Mouse (Mus musculus) T-cell, adult 2 months (primary cell): Measurements from ENCODE around the gene Ube2o.

ENCODE experiments used
- DNase-seq: peaks from one replicate; pipeline ENCODE4 v3.0.0; 2022; ENCODE audit warnings: low spot score

The Ube2o gene

DNA sequence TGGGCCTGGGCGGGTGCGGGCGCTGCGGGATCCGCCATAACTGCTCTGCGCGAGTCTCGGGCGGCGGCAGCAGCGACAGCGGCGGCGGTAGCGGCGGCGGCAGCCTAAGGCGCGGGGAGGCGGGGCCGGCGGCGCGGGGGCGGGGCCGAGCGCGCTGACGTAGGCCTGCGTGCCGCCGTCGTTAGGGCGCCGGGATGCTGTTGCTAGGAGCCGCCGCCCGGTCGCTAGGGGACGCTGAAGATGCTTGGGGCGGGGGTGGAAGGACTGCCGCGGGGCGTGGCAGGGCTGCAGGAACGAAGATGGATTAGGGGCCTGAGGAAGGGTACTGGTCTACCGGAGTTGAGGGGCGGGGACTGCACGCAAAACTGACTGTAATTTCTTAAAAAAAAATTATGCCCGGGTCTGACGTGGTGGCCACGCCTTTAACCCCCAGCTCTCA, at the start of gene Ube2o:
Gene Ube2o (minus strand): TSS at position 72 of the 439 bp plus-strand sequence.
- peak; percentile 89 for DNase-seq

DNA sequence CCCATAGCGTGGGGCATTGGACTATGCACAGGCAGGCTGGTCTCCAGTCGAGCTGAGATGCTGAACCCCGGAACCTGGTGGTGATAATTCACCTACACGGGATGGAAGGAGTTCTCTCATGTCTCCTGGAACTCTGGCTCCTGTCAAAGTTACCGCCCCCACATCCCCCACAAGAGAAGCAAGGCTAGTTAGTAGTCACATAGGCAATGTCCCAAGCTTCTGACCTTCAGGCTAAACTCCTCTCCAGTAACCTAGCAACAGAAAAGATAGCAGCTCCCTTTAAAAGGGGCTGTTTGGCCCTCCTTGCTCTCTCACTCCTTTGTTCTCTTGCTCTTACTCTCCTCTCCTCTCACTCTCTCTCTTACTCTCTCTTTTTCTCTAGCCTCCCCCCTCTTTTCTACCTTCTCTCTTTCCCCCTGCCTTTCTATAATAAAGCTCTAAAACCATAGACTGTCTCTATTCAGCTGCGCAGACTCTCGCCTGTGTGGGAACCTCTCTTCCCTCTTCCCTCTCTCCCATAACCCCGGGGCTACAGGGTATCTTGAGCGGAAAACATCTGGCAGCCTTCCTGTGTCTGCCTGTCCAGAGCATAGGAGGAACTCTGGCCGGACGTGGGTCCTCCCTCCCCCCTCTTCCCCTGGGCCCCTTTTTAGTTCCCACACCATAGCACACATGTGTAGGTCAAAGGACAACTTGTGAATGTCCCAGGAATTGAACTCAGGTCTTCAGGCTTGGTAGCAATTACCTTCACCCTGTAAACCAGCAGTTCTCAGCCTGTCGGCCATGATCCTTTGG, 49.1 kb upstream of the Ube2o start:
- DNase-seq: no peak

DNA sequence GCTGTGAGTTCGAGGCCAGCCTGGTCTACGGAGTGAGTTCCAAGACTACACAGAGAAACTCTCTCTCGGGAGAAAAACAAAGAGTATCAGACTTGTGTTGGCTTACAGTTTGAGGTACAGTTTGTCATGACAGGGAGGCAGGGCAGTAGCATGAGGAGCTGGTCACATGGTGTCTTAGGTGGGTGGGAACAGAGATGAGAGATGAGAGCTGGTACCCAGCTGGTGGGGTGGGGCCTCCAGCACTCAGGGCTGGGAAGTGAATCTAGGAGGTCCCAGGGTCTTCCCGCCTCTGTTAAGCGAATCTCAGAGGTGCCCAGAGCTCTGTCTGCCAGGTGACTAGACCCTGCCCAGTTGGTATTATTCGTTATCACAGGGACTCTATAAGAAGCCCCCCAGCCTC, 48.2 kb upstream of the Ube2o start:
- no peak for DNase-seq

DNA sequence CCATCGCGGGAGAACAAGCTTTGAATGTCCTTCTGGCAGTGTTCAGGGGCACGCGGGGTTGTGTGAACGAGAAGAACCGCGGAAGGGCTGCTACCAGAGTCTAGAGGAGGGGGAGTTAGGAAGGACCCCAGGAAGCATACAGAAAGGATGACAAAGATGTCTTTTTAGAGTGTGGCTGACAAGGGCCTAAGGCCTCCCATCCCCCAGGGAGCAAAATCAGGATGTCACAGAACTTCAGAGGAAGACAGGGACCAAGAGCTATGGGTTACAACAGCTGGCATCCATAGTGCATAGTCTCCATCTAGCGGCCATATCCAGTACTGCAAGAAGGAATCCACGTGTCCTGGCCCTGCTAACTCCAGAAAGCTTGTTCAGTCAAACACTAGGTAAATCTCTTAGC, 47.5 kb upstream of the Ube2o start:
- peak; percentile 79 for DNase-seq

DNA sequence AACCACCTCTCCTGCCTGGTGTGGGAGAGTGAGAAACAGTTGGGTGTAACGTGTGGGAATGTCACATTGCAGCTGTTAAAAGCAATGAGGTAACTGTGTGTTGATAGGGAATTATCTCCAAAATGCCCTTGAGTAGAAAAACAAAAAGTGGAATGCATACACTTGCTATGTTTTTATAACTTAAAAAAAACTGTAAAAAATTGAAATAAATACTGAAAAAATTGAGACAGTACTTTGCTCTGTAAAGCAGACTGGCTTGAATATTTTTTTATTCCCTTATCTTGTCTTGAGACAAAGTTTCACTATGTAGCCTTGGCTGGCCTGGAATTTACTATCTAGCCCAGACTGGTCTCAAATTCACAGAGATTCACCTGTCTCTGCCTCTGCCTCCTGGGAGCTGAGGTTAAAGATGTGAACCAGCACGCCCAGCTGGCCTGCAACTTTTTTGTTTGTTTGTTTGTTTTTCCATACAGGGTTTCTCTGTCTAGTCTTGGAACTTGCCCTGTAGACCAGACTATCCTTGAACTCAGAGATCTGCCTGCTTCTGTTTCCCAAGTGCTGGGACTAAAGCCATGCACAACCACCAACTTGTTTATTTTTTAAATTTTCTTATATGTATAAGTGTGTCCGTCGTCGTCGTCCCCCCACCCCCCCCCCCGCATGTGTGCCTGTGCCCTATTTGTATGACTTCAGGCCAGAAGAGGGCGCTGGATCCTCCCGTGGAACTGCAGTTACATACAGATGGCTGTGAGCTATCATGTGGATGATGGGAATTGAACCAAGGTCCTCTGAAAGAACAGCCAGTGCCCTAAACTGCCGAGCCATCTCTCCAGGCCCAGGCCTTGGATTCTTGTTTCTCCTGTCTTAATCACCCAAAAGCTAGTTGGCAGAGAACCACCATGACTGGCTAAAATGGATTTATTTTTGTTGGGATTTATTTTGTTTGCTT, 46.1 kb upstream of the Ube2o start:
- DNase-seq: peak; percentile 32

DNA sequence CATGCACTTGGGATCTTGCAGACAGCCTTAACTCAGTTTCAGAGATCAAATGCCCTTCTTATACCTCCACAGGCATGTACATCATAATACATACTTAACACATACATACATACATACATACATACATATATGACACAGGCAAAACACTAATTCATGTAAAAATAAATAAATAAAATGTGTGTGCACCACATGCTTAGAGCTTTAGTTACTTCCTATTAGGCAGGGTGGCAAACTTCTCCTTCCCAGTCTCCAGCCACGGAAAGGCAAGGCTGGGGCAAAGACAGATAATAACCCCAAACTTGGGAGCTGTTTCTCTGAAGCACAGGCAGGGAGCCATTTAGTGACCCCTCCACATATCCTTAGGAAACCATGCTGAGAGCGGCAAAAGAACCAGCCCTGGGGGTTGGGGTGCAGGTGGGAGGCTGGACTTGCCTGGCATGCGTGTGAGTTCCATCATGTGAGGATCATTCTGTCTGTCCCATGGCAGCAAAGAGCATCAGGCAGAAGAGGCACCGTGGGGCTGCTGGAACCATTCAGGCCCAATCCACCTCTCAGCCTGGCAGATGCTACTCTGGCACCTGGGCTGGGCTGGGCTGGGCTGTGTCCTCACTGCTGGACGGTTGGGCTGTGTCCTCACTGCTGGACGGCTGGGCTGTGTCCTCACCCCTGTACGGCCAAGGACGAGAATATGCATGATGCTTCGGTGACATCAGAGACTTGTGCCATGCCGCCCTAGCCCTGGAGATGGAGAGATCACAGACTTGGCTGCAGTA, 45.2 kb upstream of the Ube2o start, which contains the start of gene Rhbdf2:
Gene Rhbdf2 (minus strand): TSS at position 721 of the 773 bp plus-strand sequence.
- DNase-seq: no peak

DNA sequence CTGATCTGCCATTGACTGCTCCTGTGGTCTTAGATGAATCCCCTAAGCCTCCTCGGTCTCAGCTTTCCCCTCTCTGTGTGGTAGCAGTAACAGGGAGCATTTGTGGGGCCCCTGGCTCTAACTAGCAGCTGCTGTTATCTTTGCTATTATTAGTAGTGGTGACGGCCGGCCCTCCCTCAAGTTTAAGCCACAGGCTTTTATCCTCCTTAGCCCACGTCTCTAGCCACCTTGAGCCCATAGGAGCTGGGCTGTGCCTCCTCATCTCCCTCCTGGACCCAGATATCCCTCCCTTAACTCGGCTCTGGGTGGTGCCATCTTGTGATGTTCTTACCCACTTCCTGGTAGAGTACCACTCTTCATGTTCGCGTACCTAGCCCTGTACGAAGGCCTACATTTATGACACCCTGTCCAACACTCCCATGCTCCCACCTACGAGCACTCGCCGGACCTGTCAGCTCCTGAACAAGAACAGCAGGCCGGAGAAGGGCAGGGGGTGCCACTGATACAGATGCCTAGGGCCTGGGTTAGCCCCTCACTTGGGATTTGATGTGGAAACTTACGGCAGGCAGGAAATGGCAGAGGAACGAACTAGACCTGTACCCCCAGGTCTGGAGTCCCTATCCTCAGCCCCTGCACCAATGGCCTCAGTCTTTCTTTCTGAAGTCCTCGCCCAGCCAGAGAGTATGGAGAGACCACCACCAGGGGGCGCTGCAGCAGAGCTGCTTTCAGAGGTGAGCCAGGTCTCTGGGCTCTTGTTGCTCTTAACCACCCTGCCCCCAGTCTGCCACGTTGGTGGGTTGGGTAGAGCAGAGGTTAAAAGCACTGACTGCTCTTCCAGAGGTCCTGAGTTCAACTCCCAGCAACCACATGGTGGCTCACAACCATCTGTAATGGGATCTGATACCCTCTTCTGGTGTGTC, 44.1 kb upstream of the Ube2o start:
- DNase-seq: peak; percentile 73

DNA sequence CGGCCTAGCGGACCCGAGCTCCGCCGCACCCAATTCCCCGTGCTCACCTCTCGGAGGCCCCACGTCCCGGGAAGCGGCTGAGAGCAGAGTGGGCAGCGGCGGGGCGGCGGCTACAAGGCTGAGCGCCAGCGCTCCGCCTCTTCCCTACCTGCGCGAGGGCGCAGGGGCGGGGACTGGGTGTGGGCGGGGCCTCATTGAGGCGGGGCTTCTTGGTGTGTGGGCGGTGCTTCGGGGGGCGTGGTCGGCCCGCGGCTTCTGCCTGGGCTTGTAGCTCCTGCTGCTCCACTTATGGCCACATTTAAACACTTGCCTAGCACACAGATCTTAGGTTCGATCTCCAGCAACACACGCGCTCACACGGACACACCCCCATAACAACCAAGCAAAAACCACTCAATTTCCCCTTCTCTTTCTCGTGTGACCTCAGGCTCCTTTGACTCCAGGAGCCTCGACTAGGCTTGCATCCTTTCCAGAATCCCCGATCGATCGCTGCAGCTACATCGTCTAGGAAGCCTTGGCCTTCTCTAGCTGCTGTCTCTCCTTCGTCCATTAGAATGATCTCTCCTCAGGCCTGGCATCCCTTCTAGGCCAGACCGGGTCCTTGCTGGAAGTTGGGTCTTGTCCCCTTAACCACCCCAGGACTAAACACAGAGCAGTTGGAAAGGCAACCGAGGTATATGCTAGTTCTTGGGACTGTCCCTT, 43.0 kb upstream of the Ube2o start:
- DNase-seq: peak; percentile 87

DNA sequence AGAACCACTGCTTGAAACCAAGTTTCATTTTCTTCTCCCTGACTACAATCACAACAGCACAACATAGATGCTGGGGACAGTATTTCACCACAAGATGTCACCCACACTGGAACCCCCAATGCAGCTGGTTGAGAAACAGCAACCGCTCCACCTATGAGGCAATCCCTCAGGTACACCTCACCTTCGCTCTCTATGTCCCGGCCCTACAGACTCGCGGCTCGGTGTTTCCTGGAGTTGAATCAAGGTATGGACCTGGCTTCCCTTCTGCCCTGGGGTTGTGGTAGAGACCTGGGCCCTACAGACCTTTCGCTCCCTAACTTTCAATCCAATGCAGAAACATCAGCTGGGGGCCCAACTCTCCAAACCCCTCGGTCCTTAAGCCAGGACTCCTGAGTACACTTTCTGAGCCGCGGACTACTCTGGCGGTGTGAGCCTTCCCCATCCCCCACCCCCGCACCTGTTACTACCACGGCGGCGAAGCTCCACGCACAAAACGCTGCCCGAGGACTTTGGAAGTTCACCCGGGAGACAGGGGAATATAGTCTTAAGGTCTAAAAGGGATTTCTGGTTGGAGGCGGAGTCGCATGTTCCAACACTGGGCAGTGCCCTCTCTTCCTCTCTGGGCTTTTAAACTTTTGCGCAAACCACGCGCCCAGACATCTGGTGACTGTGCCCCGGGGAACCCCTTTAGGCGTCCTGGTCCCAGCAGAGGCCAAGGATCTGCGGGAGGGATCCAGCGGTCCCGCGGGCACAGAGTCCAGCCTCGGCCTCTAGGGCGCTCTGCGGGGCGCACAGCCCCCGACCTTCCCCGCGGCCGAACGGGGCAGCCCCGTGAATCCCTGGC, 42.3 kb upstream of the Ube2o start:
- peak; percentile 16 for DNase-seq

DNA sequence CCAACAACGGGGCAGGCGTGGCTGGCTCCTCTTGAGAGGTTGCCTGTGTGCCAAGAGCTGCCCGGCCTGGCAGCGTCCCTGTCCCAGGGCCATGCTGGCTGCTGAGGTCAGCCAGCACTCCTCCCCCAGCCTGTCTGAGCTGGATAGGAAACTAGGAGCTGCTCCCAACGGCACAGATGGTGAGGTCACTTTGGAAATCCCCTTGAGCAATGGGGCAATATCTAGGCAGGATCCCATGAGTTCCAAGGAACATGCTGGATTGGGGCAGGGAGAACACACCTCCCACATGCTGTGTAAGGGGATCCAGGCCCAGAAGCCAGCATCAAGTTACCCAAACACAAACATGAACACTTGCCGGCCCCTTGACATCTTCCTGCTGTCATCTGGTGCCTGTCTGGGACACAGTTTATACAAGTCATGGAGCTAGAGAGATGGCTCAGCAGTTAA, 40.0 kb upstream of the Ube2o start:
- no peak for DNase-seq

DNA sequence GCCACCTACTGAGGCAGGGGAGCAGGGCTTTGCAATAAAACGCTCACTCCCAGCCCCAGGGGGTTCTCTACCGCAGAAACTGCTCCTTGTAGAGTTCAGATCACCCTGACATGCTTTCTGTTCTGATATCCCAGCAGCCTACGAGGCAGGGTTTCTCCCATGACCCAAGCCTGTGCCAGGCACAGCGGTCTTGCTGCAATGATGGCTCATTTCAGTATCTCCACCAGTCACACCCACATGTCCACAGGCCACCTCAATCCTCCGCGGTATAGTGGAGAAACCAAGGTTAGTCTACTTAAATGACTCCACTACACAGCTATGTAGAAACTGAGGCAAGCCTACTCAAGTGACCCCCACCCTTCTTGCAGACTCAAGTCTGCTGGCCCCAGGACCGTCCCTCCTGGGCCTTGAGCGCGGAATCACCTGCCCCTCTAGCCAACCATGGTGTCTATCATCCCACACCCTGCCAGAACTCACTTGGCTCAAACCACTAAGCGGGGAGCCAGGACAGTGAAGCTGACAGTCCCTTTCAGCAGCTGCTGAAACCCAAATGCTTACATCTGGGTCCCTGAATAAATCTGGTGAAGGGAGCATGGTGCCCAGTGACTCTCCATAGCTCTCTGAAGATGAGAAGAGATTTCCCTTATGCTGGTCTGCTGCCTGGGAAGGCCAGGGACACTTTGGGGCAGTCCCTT, 39.5 kb upstream of the Ube2o start:
- DNase-seq: no peak

DNA sequence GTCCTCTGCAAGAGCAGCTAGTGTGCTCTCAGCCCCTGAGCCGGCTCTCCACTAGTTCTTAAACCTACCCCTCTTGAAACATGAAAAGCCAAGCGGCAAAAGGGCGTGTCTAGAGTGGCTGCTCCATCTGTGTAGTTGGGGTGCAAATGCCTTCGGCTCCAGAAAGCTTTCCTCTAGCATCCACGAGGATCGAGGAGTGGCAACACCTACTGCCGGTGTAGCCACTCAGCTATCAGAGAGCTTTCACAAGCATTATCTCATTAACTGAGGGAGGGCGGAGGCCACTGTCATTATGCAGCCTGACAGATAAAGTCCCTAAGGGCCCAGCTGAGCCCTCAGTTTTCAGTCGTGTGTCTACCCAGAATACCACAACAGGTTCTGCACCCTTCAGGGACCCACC, 38.8 kb upstream of the Ube2o start:
- no peak for DNase-seq

DNA sequence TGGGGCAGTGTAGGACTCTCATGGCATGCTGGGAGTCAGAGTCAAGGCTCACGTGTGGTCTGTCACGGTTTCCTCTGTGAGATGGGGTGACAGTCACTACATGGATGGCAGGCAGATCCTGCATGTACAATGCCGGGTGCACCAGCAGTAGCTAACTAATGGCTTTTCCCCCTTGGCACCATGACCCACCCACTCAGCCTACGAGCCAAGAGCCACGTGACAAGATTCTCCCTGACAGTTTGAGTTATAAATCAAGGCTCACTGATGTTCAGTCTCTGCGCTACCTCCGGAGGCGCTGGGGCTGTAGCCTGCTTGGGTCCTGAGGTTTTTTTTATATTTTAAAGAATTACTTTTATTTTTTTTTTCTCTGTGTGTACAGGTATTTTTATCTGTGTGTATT, 38.3 kb upstream of the Ube2o start:
- no peak for DNase-seq

DNA sequence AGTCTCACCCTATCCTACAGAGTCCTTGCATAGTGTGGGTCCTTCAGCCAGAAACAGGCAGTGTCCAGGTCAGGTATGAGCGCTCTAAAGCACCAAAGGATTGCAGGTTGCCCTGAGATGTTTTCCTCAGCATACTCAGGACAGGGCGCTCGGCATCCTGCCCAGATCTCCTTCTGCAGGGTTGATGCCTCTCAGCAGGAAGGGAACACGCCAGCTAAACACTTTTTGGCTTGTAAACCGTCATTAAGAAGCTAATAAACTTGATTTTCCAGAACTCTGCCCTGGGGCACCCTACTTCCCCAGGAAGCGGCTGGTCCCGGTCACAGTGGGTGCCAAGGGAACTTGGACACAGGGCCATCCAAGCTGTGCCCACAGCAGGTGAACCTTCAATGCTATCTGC, 37.9 kb upstream of the Ube2o start:
- DNase-seq: no peak

DNA sequence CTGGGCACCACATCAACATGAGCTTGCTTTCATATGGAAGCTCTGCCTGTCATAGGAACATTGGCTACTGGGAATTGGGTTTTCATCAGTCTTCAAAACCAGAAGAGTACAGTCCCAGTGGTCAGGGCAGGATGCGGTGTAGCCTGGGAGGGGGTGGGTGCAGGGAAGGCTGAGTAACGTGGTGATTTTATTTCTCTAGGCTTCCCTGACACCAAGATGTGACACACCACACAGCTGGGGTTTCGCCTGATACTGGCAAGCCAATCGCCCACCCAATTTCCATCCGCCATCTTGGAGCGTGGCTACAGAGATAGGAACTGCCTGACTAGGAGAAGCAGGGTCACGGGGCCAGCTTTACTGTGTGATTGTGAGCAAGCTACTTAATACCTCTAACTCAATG, 37.4 kb upstream of the Ube2o start:
- no peak for DNase-seq

DNA sequence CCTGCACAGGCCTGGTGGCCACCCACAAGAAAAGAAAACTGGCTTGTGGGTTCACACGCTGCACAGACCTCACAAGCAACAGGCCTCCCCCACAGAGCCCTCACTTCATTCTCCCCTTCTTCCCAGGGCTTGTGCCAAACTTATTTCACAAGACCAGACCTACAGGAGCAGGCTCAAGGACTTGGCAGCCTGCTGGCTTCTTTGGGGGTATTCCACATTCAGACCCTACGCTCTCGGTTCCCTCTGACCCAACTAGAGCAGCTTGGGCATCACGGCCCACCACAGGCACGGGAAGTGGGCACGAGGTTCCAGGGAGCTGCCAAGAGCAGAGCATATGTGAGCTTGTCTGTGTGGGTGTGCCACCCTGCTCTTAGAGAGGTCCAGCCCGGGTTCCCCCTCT, 36.4 kb upstream of the Ube2o start:
- DNase-seq: no peak

DNA sequence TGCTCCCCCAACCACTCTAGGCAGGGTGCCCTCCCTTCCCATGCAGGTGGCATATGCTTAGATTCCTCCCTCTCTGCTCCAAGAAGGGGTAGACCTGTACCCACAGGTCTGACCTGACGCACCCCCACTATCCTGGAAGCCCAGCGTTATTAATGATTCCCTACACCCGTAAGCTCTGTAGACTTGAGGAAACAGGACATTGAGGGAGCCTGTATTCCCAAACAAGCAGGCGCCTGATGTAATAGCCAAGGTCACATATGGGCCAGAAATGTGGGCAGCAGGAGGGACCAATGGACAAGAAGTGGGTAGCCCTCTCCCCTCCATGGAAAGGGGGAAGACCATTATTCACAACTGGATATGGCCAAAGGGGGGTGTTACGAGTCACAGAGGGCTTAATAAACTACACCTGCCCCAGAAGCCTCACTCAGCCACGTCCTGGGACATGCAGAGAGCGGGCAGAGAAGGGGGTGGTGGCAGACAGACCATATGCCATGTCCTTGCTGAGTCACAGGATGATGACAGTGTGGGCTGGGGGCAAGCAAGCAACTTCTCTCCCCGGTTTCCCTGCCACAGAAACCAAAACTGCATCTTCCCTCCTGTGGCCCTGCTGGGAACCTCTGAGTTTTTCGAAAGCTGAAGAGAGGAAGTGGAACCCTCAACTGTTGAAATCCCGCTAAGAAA, 35.3 kb upstream of the Ube2o start:
- peak; percentile 20 for DNase-seq

DNA sequence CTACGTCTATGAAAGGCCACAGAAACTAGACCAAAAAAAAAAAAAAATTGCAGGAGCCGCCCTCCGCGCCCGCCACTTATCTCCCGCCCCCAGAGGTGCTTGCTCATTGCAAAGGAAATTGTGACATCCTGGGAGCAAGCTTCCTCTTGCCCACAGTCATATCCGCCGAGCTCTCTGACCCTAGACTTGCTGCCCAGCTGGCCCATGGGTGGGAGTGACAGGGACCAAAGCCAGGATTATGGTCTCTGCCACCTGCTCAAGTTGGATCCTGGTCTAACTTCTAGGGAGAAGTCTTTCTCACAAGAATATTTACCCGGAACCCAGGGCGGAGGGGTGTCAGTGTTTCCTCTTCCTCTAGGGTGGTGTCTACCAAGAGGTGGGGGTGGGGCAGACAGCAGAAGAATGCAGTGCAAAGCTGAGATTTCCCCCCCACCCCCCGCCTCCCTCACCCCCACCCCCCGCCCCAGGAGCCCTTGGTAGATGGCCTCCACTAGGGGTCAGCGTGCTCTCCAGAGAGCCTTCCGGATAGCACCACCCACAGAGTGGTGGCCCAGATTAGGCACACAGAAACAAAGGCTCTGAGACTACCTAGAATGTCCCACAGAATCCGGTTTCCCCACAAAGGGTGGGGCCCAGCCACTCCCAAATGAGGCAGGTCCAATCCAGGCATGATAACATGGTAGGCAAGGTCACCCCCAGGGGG, 34.6 kb upstream of the Ube2o start:
- peak; percentile 32 for DNase-seq
